Mouse (Mus musculus) megakaryocyte, embryonic 14.5 days (primary cell): ENCODE measurements around the gene Coq8a.

ENCODE experiments used
- FLI1 ChIP-seq: IDR thresholded peaks from 2 replicates; pipeline ENCODE4 v1.6.1; 2012; ENCODE audit warnings: low read length, inconsistent platforms, mixed read lengths
- GATA1 ChIP-seq: IDR thresholded peaks from 3 replicates; pipeline ENCODE4 v1.6.1; 2012; ENCODE audit warnings: mixed read lengths, low read length, inconsistent platforms, borderline replicate concordance

DNA sequence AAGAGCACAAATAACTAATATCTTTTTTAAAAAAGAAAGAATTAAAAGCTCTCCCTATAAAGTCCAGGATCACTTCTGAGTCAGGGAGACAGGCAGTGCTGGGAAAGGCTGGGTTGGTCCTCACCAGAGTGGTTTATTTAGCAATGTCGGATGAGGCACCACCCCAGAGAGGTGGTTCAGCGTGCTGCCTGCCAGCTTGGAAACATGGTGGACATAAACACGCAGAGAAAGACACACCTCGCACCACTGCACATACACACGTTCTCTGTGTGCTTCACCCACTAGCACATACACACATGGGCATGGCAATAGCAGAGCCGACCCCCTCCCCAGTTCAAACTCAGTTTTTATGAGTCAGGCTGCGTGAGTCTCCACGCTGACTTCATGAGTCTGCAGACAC, 8.3 kb downstream of the Coq8a start:
- TF ChIP-seq GATA1 = no peak
- TF ChIP-seq FLI1 = no peak
